8 mouse cellular contexts compared by ENCODE assay signal in the genomic region with DNA sequence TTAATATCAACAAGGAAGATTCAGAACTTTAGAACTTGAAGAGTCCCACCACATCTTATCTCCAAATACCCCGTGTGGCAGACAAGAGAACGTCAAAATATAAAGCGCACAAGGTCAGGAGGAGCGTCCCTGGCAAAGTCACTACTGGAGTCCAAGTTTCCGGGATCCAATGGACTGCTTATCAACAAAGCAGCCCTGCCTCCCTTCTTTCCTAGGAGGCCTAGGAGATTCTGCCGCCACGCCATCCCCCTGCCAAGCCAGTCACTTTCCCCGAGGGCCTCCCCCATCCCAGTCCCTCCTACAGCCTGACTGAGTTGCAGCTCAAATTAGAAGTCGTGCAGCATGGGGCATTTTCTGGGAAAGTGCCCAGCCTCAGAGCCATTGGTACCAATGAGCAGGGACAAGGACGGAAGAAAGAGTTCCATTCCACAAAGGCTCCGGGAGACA. TPM values are rescaled to one million over a fixed set of nuclear protein-coding genes. Genes with fewer than 3 reads are reported as not detected.
DNase-seq lines count a peak whose midpoint lies in the region; ATAC-seq and TF ChIP-seq lines count a peak whose summit lies in the region.

No protein-coding gene starts in this region.

- 26% methylated on average over 11 of the region's 11 CpGs for WGBS in forebrain, embryonic 10.5 days
- 6% methylated on average over 11 of the region's 11 CpGs for WGBS in heart, embryonic 16.5 days
- 9% methylated on average over 11 of the region's 11 CpGs for WGBS in lung, postnatal 0 days

- peak overlapping the region; percentile 95 for H3K9ac ChIP-seq in heart, embryonic 16.5 days (ENCODE audit: low read length)
- peak overlapping the region; percentile 77 for H3K9ac ChIP-seq in lung, postnatal 0 days (replicated peaks; ENCODE audit: low read depth)

- no peaks in the 10 kb centered on the region for H3K9me3 ChIP-seq in forebrain, embryonic 10.5 days
- H3K9me3 ChIP-seq in heart, embryonic 16.5 days (replicated peaks; ENCODE audit: control insufficient read depth, low read length), result no peaks in the 10 kb centered on the region
- no peaks in the 10 kb centered on the region for H3K9me3 ChIP-seq in lung, postnatal 0 days (ENCODE audit: low read length)

- H3K27me3 ChIP-seq in forebrain, embryonic 10.5 days (ENCODE audit: poor library complexity, severe bottlenecking), result no peaks in the 10 kb centered on the region
- no peaks in the 10 kb centered on the region for H3K27me3 ChIP-seq in heart, embryonic 16.5 days (ENCODE audit: control insufficient read depth, insufficient read depth, low read length)
- no peaks in the 10 kb centered on the region for H3K27me3 ChIP-seq in lung, postnatal 0 days (replicated peaks; ENCODE audit: insufficient read depth, low read length)

- ATAC-seq in heart, embryonic 16.5 days (replicated peaks; ENCODE audit: extremely low read depth, insufficient read depth, low FRiP score), result no peak
- no peak for ATAC-seq in lung, postnatal 0 days
- ATAC-seq in megakaryocyte-erythroid progenitor cell, adult 5-6 weeks (replicated peaks; ENCODE audit: low FRiP score, low TSS enrichment, poor library complexity, severe bottlenecking), result no peak

- peak overlapping the region; percentile 79; the same call in 1 of the 2 replicates for H3K27ac ChIP-seq in forebrain, embryonic 10.5 days
- peak overlapping the region; percentile 93 for H3K27ac ChIP-seq in heart, embryonic 16.5 days (ENCODE audit: low read length)
- peak overlapping the region; percentile 88 for H3K27ac ChIP-seq in lung, postnatal 0 days (ENCODE audit: low read length)

- peak; percentile 15 for DNase-seq in thymus, postnatal 14 days
- no peak for DNase-seq in thymus, postnatal 25 days
- no peak for DNase-seq in forebrain, embryonic 10.5 days (ENCODE audit: extremely low spot score, low spot score)
- peak; percentile 30 to 50 for DNase-seq in kidney, postnatal 4 days
- DNase-seq in lung, postnatal 0 days (ENCODE audit: low spot score), result peak; percentile 61
- DNase-seq in right cerebral cortex, postnatal 25 days, result peak; percentile 62

- H3K4me2 ChIP-seq in heart, embryonic 16.5 days (ENCODE audit: low read depth, low read length), result peak overlapping the region; percentile 94
- peak overlapping the region; percentile 79 for H3K4me2 ChIP-seq in lung, postnatal 0 days (replicated peaks; ENCODE audit: low read depth, low read length)

- no peak for TF ChIP-seq EP300 in lung, postnatal 0 days (IDR thresholded peaks at IDR 0.05)

- no peaks in the 10 kb centered on the region for H3K36me3 ChIP-seq in forebrain, embryonic 10.5 days (replicated peaks)
- no peaks in the 10 kb centered on the region for H3K36me3 ChIP-seq in heart, embryonic 16.5 days (ENCODE audit: control insufficient read depth, insufficient read depth)
- no peaks in the 10 kb centered on the region for H3K36me3 ChIP-seq in lung, postnatal 0 days (ENCODE audit: insufficient read depth, low read length)

- H3K4me3 ChIP-seq in forebrain, embryonic 10.5 days, result peak overlapping the region; percentile 68
- H3K4me3 ChIP-seq in heart, embryonic 16.5 days (ENCODE audit: low read length), result peak overlapping the region; percentile 91
- peak overlapping the region; percentile 68 for H3K4me3 ChIP-seq in lung, postnatal 0 days (ENCODE audit: low read depth, low read length)

- H3K4me1 ChIP-seq in forebrain, embryonic 10.5 days, result peaks cover 21% of the 10 kb centered on the region
- H3K4me1 ChIP-seq in heart, embryonic 16.5 days (ENCODE audit: control insufficient read depth, insufficient read depth, low read length), result peaks cover 15% of the 10 kb centered on the region
- peaks cover 11% of the 10 kb centered on the region; the same call in 1 of the 2 replicates for H3K4me1 ChIP-seq in lung, postnatal 0 days (ENCODE audit: insufficient read depth, low read depth, low read length)

- peak; percentile 11; the same call in 1 of the 2 replicates for TF ChIP-seq CTCF in lung, postnatal 0 days (IDR thresholded peaks at IDR 0.05)

RNA-seq across cellular contexts. Expression of gene Tom1l2, which starts 0.8 kb away (rescaled TPM):
- polyA plus RNA-seq in forebrain, embryonic 10.5 days (2016; fragmentation: Nextera tagmentation; extraction: Ambion mirVana), result 18.0 TPM in 2 replicates
- polyA plus RNA-seq in heart, embryonic 16.5 days (2015; fragmentation: Nextera tagmentation; extraction: Ambion mirVana), result 40.0 and 41.0 TPM in 2 replicates
- polyA plus RNA-seq in lung, postnatal 0 days (2015; fragmentation: Nextera tagmentation; extraction: Ambion mirVana), result 19.1 and 19.7 TPM in 2 replicates
- 15.9 and 19.0 TPM in 2 replicates for total RNA-seq in megakaryocyte-erythroid progenitor cell, adult 5-6 weeks (2014; fragmentation: Nextera tagmentation)
- total RNA-seq in megakaryocyte-erythroid progenitor cell, adult 5-6 weeks (2017), result 3.9 and 5.3 TPM in 2 replicates

RNA-seq across cellular contexts. Expression of gene Drc3, which starts 1.2 kb away (rescaled TPM):
- 1.5 and 1.6 TPM in 2 replicates for polyA plus RNA-seq in forebrain, embryonic 10.5 days (2016; fragmentation: Nextera tagmentation; extraction: Ambion mirVana)
- 2.5 and 3.6 TPM in 2 replicates for polyA plus RNA-seq in heart, embryonic 16.5 days (2015; fragmentation: Nextera tagmentation; extraction: Ambion mirVana)
- polyA plus RNA-seq in lung, postnatal 0 days (2015; fragmentation: Nextera tagmentation; extraction: Ambion mirVana), result 16.8 and 18.0 TPM in 2 replicates
- 0.68 TPM in 1 of 2 replicates, not detected in the other for total RNA-seq in megakaryocyte-erythroid progenitor cell, adult 5-6 weeks (2014; fragmentation: Nextera tagmentation)
- 0.19 and 0.66 TPM in 2 replicates for total RNA-seq in megakaryocyte-erythroid progenitor cell, adult 5-6 weeks (2017)

Comparison
In these comparisons a context has a peak if more than half of its experiments do, and no peak if none do; other contexts are left out.
1. DNase-seq: peak in thymus, postnatal 14 days (single experiment), kidney, postnatal 4 days (2 of 2), lung, postnatal 0 days (single experiment) and right cerebral cortex, postnatal 25 days (single experiment); none in thymus, postnatal 25 days (single experiment) and forebrain, embryonic 10.5 days (single experiment).
2. Peak in every context shown above with its lines, with median percentiles within 50 percentile points of each other: H3K27ac ChIP-seq and H3K4me3 ChIP-seq.